Mouse (Mus musculus) intestine, embryonic 14.5 days (tissue): ENCODE measurements at regions not wholly inside any gene's neighbourhood (a gene's known extent, or its start where the extent isn't known, plus 50 kb on each side); places are given as distances from the start of the nearest gene placed in this dataset.

Source experiments
- ATAC-seq: fragments of 200-750 bp; cut with Nextera tagmentation; replicated peaks from 2 replicates; pipeline ENCODE4 v1.8.0; 2017; ENCODE audit warnings: low read depth, moderate number of reproducible peaks, moderate TSS enrichment, moderate library complexity; ENCODE audit not compliant: low FRiP score, low TSS enrichment
- DNase-seq: peaks from one replicate; pipeline ENCODE4 v3.0.0-alpha.2; 2018; ENCODE audit warnings: low spot score
- H3K27ac ChIP-seq: fragments of 300-500 bp; sonication (generic); 2 replicates; pipeline ENCODE4 v1.5.1; 2014; ENCODE audit warnings: low read depth, mild to moderate bottlenecking, control low read depth
- H3K27me3 ChIP-seq: fragments of 300-500 bp; sonication (generic); replicated peaks from 2 replicates; pipeline ENCODE4 v1.6.1; 2014; ENCODE audit warnings: low read length, control low read depth; ENCODE audit not compliant: control insufficient read depth, insufficient read depth
- H3K36me3 ChIP-seq: fragments of 300-500 bp; sonication (generic); 2 replicates; pipeline ENCODE4 v1.6.1; 2014; ENCODE audit warnings: low read length, control low read depth; ENCODE audit not compliant: control insufficient read depth, insufficient read depth
- H3K4me1 ChIP-seq: fragments of 300-500 bp; sonication (generic); replicated peaks from 2 replicates; pipeline ENCODE4 v1.6.1; 2014; ENCODE audit warnings: low read length, control low read depth, mixed read lengths; ENCODE audit not compliant: control insufficient read depth, insufficient read depth
- H3K4me2 ChIP-seq: fragments of 300-500 bp; sonication (generic); 2 replicates; pipeline ENCODE4 v1.6.1; 2014; ENCODE audit warnings: low read length
- H3K4me3 ChIP-seq: fragments of 300-500 bp; sonication (generic); 2 replicates; pipeline ENCODE4 v1.5.1; 2014; ENCODE audit warnings: low read depth, low read length, control low read depth, mixed read lengths
- H3K9ac ChIP-seq: fragments of 300-500 bp; sonication (generic); 2 replicates; pipeline ENCODE4 v1.6.1; 2014; ENCODE audit warnings: mild to moderate bottlenecking, low read length
- H3K9me3 ChIP-seq: fragments of 300-500 bp; sonication (generic); 2 replicates; pipeline ENCODE4 v1.6.1; 2016; ENCODE audit warnings: low read length, control low read depth; ENCODE audit not compliant: control insufficient read depth
- WGBS: fragments of 180-500 bp; shearing (Covaris S2); extraction: QIAGEN DNeasy Blood & Tissue Kit; methylation state at CpG from one replicate; pipeline ENCODE4 v1.1.7; 2014; 5-methylcytosine and 5-hydroxymethylcytosine counted together

- no peak for DNase-seq
- Histone ChIP-seq H3K4me1 (peaks cover 24% of the 10 kb centered on the region), H3K36me3 (no peaks in the 10 kb centered on the region), H3K27me3 (no peaks in the 10 kb centered on the region), H3K27ac (peak overlapping the region; percentile 9; the same call in 1 of the 2 replicates), H3K9me3 (no peaks in the 10 kb centered on the region), H3K4me3 (no peak overlapping the region), H3K4me2 (no peak overlapping the region), H3K9ac (no peak overlapping the region)
- ATAC-seq = no peak
- 77% methylated on average over 7 of the region's 7 CpGs for WGBS
Observed at GRCm38 (mm10) chr15:36879587-36879986, 128.0 kb downstream of the Zfp706 start.

- Histone ChIP-seq H3K36me3 (no peaks in the 10 kb centered on the region), H3K27ac (no peak overlapping the region), H3K4me3 (no peak overlapping the region), H3K9me3 (no peaks in the 10 kb centered on the region), H3K9ac (no peak overlapping the region), H3K27me3 (no peaks in the 10 kb centered on the region), H3K4me2 (no peak overlapping the region; the same call in 1 of the 2 replicates), H3K4me1 (peaks cover 29% of the 10 kb centered on the region)
- WGBS = 21% methylated on average over 5 of the region's 5 CpGs
- ATAC-seq (no peak), DNase-seq (no peak)
Observed at GRCm38 (mm10) chr15:36878960-36879359, 128.6 kb downstream of the Zfp706 start.

GRCm38 (mm10) chr15:36878276-36878675, 129.3 kb downstream of the Zfp706 start:
- DNase-seq (no peak), ATAC-seq (no peak)
- Histone ChIP-seq H3K4me1 (peaks cover 36% of the 10 kb centered on the region), H3K9ac (no peak overlapping the region), H3K27me3 (no peaks in the 10 kb centered on the region), H3K4me2 (no peak overlapping the region), H3K36me3 (no peaks in the 10 kb centered on the region), H3K27ac (no peak overlapping the region), H3K9me3 (no peaks in the 10 kb centered on the region), H3K4me3 (no peak overlapping the region)
- 45% methylated on average over 3 of the region's 3 CpGs for WGBS

GRCm38 (mm10) chr15:36877501-36877900, 130.1 kb downstream of the Zfp706 start:
- H3K9ac ChIP-seq = no peak overlapping the region
- no peaks in the 10 kb centered on the region for H3K9me3 ChIP-seq
- H3K27me3 ChIP-seq = no peaks in the 10 kb centered on the region
- H3K4me1 ChIP-seq = peaks cover 43% of the 10 kb centered on the region
- no peak overlapping the region for H3K27ac ChIP-seq
- no peak overlapping the region for H3K4me3 ChIP-seq
- no peak for DNase-seq
- 55% methylated on average over 7 of the region's 7 CpGs for WGBS
- ATAC-seq = 0 out of 2 replicates have a peak, but pooled peaks have one; percentile 21
- no peaks in the 10 kb centered on the region for H3K36me3 ChIP-seq
- no peak overlapping the region for H3K4me2 ChIP-seq

- WGBS = 64% methylated on average over 10 of the region's 10 CpGs
- no peaks in the 10 kb centered on the region for H3K36me3 ChIP-seq
- H3K27me3 ChIP-seq = no peaks in the 10 kb centered on the region
- ATAC-seq = no peak
- H3K4me1 ChIP-seq = peaks cover 46% of the 10 kb centered on the region
- H3K4me2 ChIP-seq = no peak overlapping the region
- no peak overlapping the region for H3K9ac ChIP-seq
- DNase-seq = no peak
- H3K27ac ChIP-seq = 0 out of 2 replicates have a peak overlapping the region, but pooled peaks have one; percentile 27
- no peaks in the 10 kb centered on the region for H3K9me3 ChIP-seq
- H3K4me3 ChIP-seq = no peak overlapping the region
Observed at GRCm38 (mm10) chr15:36875980-36876778, 131.4 kb downstream of the Zfp706 start.

GRCm38 (mm10) chr15:36874555-36874954, 133.0 kb downstream of the Zfp706 start:
- H3K27me3 ChIP-seq = no peaks in the 10 kb centered on the region
- no peak overlapping the region for H3K27ac ChIP-seq
- H3K36me3 ChIP-seq = no peaks in the 10 kb centered on the region
- ATAC-seq = no peak
- no peaks in the 10 kb centered on the region for H3K9me3 ChIP-seq
- no peak overlapping the region for H3K4me3 ChIP-seq
- no peak overlapping the region for H3K4me2 ChIP-seq
- WGBS = 77% methylated on average over 4 of the region's 4 CpGs
- H3K9ac ChIP-seq = no peak overlapping the region
- DNase-seq = no peak
- peaks cover 43% of the 10 kb centered on the region for H3K4me1 ChIP-seq

GRCm38 (mm10) chr15:36873884-36874243, 133.7 kb downstream of the Zfp706 start:
- Histone ChIP-seq H3K4me2 (no peak overlapping the region), H3K4me1 (peaks cover 37% of the 10 kb centered on the region), H3K27me3 (no peaks in the 10 kb centered on the region), H3K36me3 (no peaks in the 10 kb centered on the region), H3K9me3 (no peaks in the 10 kb centered on the region), H3K4me3 (no peak overlapping the region), H3K9ac (no peak overlapping the region), H3K27ac (peak overlapping the region; percentile 36)
- DNase-seq (no peak), ATAC-seq (no peak)
- WGBS = 31% methylated on average over 5 of the region's 5 CpGs

GRCm38 (mm10) chr15:36873058-36873883, 134.3 kb downstream of the Zfp706 start:
- Histone ChIP-seq H3K4me1 (peaks cover 31% of the 10 kb centered on the region), H3K36me3 (no peaks in the 10 kb centered on the region), H3K9ac (no peak overlapping the region), H3K9me3 (no peaks in the 10 kb centered on the region), H3K4me3 (no peak overlapping the region), H3K27me3 (no peaks in the 10 kb centered on the region), H3K4me2 (0 out of 2 replicates have a peak overlapping the region, but pooled peaks have one; percentile 12), H3K27ac (peak overlapping the region; percentile 36)
- DNase-seq (peak; percentile 60), ATAC-seq (peak; percentile 59; the same call in 1 of the 2 replicates)
- WGBS = 12% methylated on average over 10 of the region's 10 CpGs
